Mouse (Mus musculus) midbrain, postnatal 0 days (tissue): ENCODE measurements around the gene Taf11. TPM values are rescaled to one million over a fixed set of nuclear protein-coding genes. Genes with fewer than 3 reads are reported as not detected.

Experiments
- ATAC-seq: fragments of 200-750 bp; cut with Nextera tagmentation; 2 replicates; pipeline ENCODE4 v1.8.0; 2017; ENCODE audit warnings: moderate number of reproducible peaks, mild to moderate bottlenecking, moderate TSS enrichment, moderate library complexity; ENCODE audit not compliant: low FRiP score
- DNase-seq: peaks from one replicate; pipeline ENCODE4 v3.0.0-alpha.2; 2015; ENCODE audit warnings: low spot score
- H3K27ac ChIP-seq: fragments of 300-500 bp; sonication (generic); 2 replicates; pipeline ENCODE4 v1.5.1; 2014; ENCODE audit warnings: low read depth, mild to moderate bottlenecking, low read length, mixed read lengths
- H3K27me3 ChIP-seq: fragments of 300-500 bp; sonication (generic); 2 replicates; pipeline ENCODE4 v1.6.1; 2014; ENCODE audit warnings: low read length, control low read depth, mixed read lengths; ENCODE audit not compliant: insufficient read depth
- H3K36me3 ChIP-seq: fragments of 300-500 bp; sonication (generic); 2 replicates; pipeline ENCODE4 v1.6.1; 2014; ENCODE audit warnings: low read length, control low read depth, mixed read lengths; ENCODE audit not compliant: insufficient read depth
- H3K4me1 ChIP-seq: fragments of 300-500 bp; sonication (generic); 2 replicates; pipeline ENCODE4 v1.6.1; 2014; ENCODE audit warnings: mild to moderate bottlenecking, control low read depth, antibody characterized with exemption, low read length, mixed read lengths; ENCODE audit not compliant: insufficient read depth
- H3K4me2 ChIP-seq: fragments of 300-500 bp; sonication (generic); 2 replicates; pipeline ENCODE4 v1.6.1; 2014; ENCODE audit warnings: low read depth, mild to moderate bottlenecking, low read length, mixed read lengths; ENCODE audit not compliant: poor library complexity, severe bottlenecking
- H3K4me3 ChIP-seq: fragments of 300-500 bp; sonication (generic); 2 replicates; pipeline ENCODE4 v1.5.1; 2014; ENCODE audit warnings: low read depth, mild to moderate bottlenecking, low read length, moderate library complexity
- H3K9ac ChIP-seq: fragments of 300-500 bp; sonication (generic); replicated peaks from 2 replicates; pipeline ENCODE4 v1.6.1; 2014; ENCODE audit warnings: mild to moderate bottlenecking, low read length, moderate library complexity, mixed read lengths; ENCODE audit not compliant: poor library complexity, severe bottlenecking
- H3K9me3 ChIP-seq: fragments of 300-500 bp; sonication (generic); 2 replicates; pipeline ENCODE4 v1.6.1; 2016; ENCODE audit warnings: low read length, control low read depth
- CTCF ChIP-seq: IDR thresholded peaks from 2 replicates; pipeline ENCODE4 v1.5.1; 2016; ENCODE audit warnings: antibody characterized with exemption, mild to moderate bottlenecking
- WGBS: fragments of 180-500 bp; shearing (Covaris S2); extraction: QIAGEN DNeasy Blood & Tissue Kit; methylation state at CpG from one replicate; pipeline ENCODE4 v1.1.7; 2014; 5-methylcytosine and 5-hydroxymethylcytosine counted together
- polyA plus RNA-seq: library from polyadenylated mRNA; unstranded; fragments of >200 nt; fragmentation: Nextera tagmentation; extraction: Ambion mirVana; gene quantifications from 2 replicates; pipeline ENCODE4 v1.2.1, GENCODE M21; 2015
- total RNA-seq: library from RNA; depleted of rRNA; stranded (reverse); fragments of >200 nt; gene quantifications from 2 replicates; pipeline ENCODE4 v1.2.3, GENCODE M21; 2014

Gene Taf11
- total and polyA plus RNA-seq, 2 experiments from 2014 or later, result 21.0 to 59.9 TPM

- Histone ChIP-seq H3K4me1 (no peaks in the 10 kb centered on the region), H3K9ac (no peak overlapping the region), H3K4me3 (no peak overlapping the region), H3K36me3 (no peaks in the 10 kb centered on the region), H3K27me3 (no peaks in the 10 kb centered on the region), H3K27ac (no peak overlapping the region), H3K4me2 (no peak overlapping the region), H3K9me3 (no peaks in the 10 kb centered on the region)
- DNase-seq, result no peak
- TF ChIP-seq CTCF, result no peak
- no peak for ATAC-seq
- WGBS, result 96% methylated on average over 5 of the region's 5 CpGs
Observed at GRCm38 (mm10) chr17:27930291-27930690, 20.6 kb upstream of the Taf11 start.

DNA sequence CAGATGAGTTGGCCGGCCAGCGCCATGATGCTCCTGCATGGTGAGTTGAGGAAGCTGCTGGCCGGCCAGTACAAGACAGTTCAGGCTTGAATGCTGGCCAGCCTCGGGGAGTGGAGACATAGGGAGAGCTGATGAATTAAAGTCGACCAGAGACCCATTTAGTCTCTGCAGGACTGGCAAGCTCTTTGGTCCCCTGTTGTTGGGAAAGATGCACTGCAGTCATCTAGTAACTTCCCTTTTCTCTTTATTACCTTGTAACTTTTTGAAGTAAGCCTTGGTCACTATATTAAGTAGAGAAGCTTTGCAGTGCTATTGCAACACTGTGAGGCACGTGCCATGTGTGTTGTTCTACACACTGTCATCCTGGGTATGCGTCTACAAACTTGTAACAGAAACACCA is 15.9 kb upstream of the Taf11 start:
- Histone ChIP-seq H3K9ac (no peak overlapping the region), H3K9me3 (no peaks in the 10 kb centered on the region), H3K4me3 (no peak overlapping the region), H3K36me3 (no peaks in the 10 kb centered on the region), H3K27me3 (no peaks in the 10 kb centered on the region), H3K27ac (no peak overlapping the region), H3K4me2 (no peak overlapping the region), H3K4me1 (no peaks in the 10 kb centered on the region)
- 79% methylated on average over 7 of the region's 7 CpGs for WGBS
- ATAC-seq, result no peak
- no peak for TF ChIP-seq CTCF
- DNase-seq, result no peak

GRCm38 (mm10) chr17:27925054-27925453 is 15.4 kb upstream of the Taf11 start:
- H3K27me3 ChIP-seq, result no peaks in the 10 kb centered on the region
- no peak for TF ChIP-seq CTCF
- no peak overlapping the region for H3K9ac ChIP-seq
- no peak overlapping the region for H3K27ac ChIP-seq
- no peaks in the 10 kb centered on the region for H3K9me3 ChIP-seq
- no peak overlapping the region for H3K4me2 ChIP-seq
- ATAC-seq (no peak), DNase-seq (no peak)
- no peaks in the 10 kb centered on the region for H3K36me3 ChIP-seq
- no peaks in the 10 kb centered on the region for H3K4me1 ChIP-seq
- 86% methylated on average over 4 of the region's 4 CpGs for WGBS
- no peak overlapping the region for H3K4me3 ChIP-seq

DNA sequence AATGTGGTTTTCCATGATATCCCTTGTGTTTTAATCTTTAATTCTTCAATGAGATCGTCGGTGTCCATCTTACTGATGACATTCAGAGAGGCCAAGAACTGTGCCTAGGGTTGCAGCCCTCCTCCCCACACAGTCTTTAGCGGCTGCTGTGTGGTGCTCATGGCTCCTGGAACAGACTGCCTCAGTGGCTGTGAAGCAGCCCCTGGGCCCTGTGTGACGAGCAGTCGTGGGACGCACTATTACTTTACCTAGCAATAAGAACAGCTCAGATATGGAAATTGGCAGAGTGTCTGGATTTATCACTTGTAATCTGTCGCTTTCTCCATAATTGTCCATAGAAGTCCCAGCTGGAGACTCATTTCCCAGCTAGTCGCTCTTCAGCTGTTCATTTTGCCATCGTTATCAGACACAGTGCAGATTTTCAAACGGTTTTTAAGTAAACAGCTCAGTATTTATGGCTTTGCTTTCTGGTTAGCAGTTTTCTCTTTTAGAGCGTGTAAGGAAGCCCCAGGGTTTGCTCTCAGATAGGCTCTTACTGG is 12.6 kb upstream of the Taf11 start:
- ATAC-seq (no peak), DNase-seq (peak; percentile 28)
- Histone ChIP-seq H3K27ac (no peak overlapping the region), H3K4me1 (no peaks in the 10 kb centered on the region), H3K27me3 (no peaks in the 10 kb centered on the region), H3K9ac (no peak overlapping the region), H3K4me2 (no peak overlapping the region), H3K9me3 (no peaks in the 10 kb centered on the region), H3K36me3 (no peaks in the 10 kb centered on the region), H3K4me3 (no peak overlapping the region)
- TF ChIP-seq CTCF, result no peak
- WGBS, result 71% methylated on average over 11 of the region's 11 CpGs

GRCm38 (mm10) chr17:27920676-27921075 is 11.0 kb upstream of the Taf11 start:
- DNase-seq (peak; percentile 31), ATAC-seq (no peak)
- Histone ChIP-seq H3K4me2 (no peak overlapping the region), H3K36me3 (no peaks in the 10 kb centered on the region), H3K27ac (no peak overlapping the region), H3K27me3 (no peaks in the 10 kb centered on the region), H3K9me3 (no peaks in the 10 kb centered on the region), H3K4me3 (no peak overlapping the region), H3K4me1 (no peaks in the 10 kb centered on the region), H3K9ac (no peak overlapping the region)
- TF ChIP-seq CTCF, result no peak
- 75% methylated on average over 4 of the region's 4 CpGs for WGBS

DNA sequence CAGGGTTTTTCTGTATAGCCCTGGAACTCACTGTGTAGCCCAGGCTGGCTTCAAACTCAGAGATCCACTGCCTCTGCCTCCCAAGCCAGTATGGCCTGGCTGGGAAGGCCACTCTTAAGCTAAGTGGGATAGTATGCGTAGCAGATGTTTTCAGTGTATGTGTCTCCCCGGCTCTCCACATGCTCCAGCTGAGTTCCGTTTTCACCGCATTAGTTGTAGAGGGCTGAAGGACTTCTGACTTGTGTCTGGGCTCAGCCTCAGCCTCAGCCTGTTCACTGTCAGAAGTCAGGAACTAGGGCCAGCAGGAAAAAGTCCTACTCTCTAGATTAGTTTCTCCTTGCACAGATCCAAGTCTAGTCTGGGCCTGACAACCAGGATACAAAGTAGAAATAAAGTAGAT is 6.7 kb upstream of the Taf11 start:
- H3K4me3 ChIP-seq, result no peak overlapping the region
- no peaks in the 10 kb centered on the region for H3K36me3 ChIP-seq
- no peaks in the 10 kb centered on the region for H3K9me3 ChIP-seq
- no peak for TF ChIP-seq CTCF
- no peak for ATAC-seq
- H3K27me3 ChIP-seq, result no peaks in the 10 kb centered on the region
- DNase-seq, result no peak
- H3K4me2 ChIP-seq, result no peak overlapping the region
- H3K27ac ChIP-seq, result no peak overlapping the region
- WGBS, result 81% methylated on average over 4 of the region's 4 CpGs
- no peaks in the 10 kb centered on the region for H3K4me1 ChIP-seq
- no peak overlapping the region for H3K9ac ChIP-seq
